Mouse (Mus musculus) regulatory T cell (primary cell): Measurements from ENCODE around the gene Svopl.

Source experiments
- in situ Hi-C: fragments of 300-600 bp; cut with MboI, MseI; formaldehyde crosslinking; loops from one replicate; pipeline ENCODE4 v1.15.1; 2025; ENCODE audit warnings: high pct_unique_total_duplicates

Svopl gene

DNA sequence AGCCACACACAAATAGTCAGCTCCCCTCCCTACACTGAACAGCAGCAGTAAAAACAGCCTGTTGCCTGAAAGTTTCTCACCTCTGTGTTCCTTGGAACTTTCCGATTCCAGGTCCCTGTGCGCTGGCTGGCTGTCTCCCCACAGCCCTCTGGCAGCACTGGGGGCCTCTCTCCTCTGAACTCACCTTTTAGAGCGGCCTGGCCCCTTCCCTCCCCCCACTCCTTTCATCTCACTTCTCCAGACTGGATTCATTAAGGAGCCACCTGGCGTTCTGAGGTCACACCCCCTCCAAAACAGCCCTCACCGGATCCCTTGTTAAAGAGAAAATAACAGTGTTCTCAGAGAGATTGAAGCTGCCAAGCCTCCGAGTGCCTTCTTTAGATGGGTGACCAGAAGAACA lies at the start of gene Svopl:
Svopl (minus strand) TSS at position 159 of the 400 bp plus-strand sequence.
- in situ Hi-C loops, result no loop called here

- in situ Hi-C loops, result no loop called here
Measured at GRCm38 (mm10) chr6:38094701-38095100, 47.9 kb upstream of the Svopl start.

- in situ Hi-C loops, result no loop called here
Measured at GRCm38 (mm10) chr6:38092539-38092938, 45.7 kb upstream of the Svopl start.

- in situ Hi-C loops, result no loop called here
Measured at GRCm38 (mm10) chr6:38087242-38088026, 40.6 kb upstream of the Svopl start.

DNA sequence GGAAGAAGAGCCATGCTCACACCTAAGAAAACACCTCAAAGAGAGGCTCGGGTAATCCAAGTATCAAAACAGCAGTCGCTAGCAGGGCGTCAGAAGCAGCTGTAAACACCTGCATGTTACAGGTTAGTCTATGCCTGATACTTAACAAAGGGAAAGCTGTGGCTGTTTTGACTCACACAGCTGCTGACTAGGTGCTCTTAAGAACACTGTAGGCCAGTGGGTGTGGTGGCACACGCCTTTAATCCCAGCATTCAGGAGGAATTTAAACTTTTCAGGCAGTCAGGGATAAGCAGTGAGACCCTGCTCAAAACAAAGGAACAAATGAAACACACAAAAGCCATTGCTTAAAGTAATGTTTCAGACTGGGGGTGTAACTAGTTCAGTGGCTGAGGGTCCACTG lies 36.4 kb upstream of the Svopl start:
- in situ Hi-C loops, result no loop called here

DNA sequence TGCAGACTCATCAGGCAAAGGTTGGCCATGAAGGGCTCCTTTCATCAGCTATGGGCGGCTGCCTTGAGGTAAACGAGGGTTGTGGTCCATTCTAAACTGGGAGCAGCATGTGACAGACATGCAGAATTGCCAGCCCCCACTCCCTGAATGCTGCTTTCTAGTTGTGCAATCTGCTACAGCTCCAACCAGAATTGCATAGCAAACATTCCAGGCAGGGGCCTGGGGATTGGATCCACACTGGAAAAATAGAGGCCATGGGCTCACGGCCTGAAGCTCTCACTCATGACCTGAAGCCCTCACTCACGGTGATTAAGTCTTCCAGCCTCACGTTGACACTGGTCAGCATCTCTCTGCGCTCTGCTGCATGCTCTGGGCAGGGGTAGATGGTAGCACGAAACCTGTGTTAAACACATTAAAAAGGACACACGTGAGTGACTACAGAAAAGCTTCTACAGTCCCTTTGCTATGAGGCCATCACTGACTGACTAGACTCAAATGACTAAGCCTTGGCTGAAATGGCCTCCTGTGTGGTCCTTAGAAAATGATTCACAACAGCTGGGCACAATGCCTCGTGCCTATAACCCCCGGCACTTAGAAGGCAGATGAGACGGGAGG lies 35.0 kb upstream of the Svopl start:
- in situ Hi-C loops, result no loop called here

DNA sequence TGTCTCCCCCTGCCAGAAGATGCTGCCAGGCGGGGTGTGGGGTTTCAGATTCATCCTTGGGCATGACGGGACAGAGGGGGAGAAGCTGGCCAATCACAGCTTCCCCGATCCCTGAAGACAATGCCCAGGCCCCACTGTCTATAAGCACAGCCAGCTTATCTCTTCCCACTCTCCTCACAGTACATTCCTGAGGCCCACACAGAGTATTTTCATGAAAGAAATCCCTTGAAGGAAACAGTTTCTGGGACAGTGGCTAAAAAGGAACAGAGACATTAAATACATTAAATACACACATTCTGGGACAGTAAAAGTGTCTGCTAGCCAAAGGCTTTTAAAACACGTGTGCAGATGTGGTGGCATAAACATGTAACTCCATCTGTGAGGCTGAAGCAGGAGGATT lies 33.6 kb upstream of the Svopl start:
- in situ Hi-C loops, result no loop called here

GRCm38 (mm10) chr6:38073592-38073991 lies 26.8 kb upstream of the Svopl start:
- in situ Hi-C loops, result no loop called here

- in situ Hi-C loops, result no loop called here
Measured at GRCm38 (mm10) chr6:38072137-38072796, 25.5 kb upstream of the Svopl start.

GRCm38 (mm10) chr6:38071256-38071655 lies 24.5 kb upstream of the Svopl start:
- in situ Hi-C loops, result no loop called here

DNA sequence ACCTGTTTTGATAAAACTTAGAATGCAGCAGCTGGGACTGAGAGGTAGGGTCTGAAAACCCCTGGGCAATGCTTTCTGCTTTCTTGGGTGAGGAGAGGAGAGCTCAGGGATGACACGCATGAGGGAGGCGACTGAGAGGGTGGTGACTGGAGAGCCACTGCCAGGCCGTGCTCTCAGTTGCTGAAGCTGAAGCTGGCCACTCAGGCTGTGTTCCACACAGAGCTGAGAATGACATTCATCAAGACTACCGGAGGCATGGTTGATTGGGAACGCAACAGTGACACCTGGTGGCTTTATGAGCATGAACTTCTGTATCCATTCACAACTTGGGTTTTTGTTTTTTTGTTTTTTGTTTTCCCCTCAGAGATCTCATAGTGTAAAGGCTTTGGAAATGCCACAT lies 19.4 kb upstream of the Svopl start:
- in situ Hi-C loops, result loop anchor here (10.0 kb wide), 1 partner anchor 711 kb away; no protein-coding TSS in a partner anchor

GRCm38 (mm10) chr6:38065501-38066122 lies 18.8 kb upstream of the Svopl start:
- in situ Hi-C loops, result loop anchor here (10.0 kb wide), 1 partner anchor 711 kb away; no protein-coding TSS in a partner anchor

DNA sequence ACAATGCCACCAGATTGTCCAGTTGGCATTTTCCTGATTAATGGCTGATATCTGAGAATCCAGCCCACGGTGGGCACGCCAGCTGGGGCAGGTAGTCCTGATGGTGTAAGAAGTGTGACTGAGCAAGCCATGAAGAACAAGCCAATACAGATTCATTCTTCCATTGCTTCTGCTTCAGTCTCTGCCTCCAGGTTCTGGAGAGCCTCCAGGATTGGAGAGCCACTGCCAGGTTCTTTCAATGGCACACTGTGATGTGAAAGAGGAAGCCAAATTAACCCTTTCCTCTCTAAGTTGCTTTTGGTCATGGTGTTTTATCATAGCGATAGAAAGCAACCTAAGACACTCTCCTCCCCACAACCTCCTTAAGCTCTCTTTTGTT lies 18.3 kb upstream of the Svopl start:
- in situ Hi-C loops, result loop anchor here (10.0 kb wide), 1 partner anchor 710 kb away; no protein-coding TSS in a partner anchor

DNA sequence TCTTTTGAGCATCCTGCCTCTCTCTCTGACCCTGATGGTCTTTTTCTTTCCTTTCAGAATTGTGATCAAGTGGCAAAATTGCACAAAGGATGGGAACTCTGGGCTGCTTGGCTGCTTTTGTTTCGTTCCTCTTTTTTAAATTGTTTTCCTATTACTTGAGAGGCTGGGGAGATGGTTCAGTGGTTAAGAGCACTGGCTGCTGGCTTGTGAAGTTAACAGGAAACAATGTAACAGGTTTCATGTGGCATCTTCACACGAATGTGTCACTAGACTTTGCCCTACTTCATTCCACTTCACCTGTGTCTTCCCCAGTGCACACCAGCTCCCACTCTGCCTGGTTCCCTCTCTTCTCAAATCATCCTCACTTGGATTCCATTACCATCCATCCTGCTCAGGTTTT lies 17.8 kb upstream of the Svopl start:
- in situ Hi-C loops, result loop anchor here (10.0 kb wide), 1 partner anchor 710 kb away; no protein-coding TSS in a partner anchor

DNA sequence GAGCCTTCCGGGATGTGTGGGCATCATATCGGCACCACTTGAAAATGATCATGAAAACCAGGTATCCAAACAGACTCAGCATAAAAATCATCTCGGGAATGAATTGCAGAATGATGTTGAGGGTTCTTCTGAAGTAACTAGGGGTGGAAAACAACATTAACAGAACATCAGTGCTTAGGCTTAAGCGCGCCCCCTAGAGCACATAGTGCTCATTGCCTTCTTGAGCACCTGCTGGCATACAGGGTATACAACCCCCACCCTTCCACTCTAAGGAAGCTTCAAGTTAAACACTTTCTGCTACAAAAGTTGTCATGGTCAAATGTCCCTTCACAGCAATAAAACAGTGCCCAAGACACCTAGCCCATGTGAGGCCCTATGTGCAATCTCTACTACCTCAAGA lies 12.0 kb upstream of the Svopl start:
- in situ Hi-C loops, result no loop called here

DNA sequence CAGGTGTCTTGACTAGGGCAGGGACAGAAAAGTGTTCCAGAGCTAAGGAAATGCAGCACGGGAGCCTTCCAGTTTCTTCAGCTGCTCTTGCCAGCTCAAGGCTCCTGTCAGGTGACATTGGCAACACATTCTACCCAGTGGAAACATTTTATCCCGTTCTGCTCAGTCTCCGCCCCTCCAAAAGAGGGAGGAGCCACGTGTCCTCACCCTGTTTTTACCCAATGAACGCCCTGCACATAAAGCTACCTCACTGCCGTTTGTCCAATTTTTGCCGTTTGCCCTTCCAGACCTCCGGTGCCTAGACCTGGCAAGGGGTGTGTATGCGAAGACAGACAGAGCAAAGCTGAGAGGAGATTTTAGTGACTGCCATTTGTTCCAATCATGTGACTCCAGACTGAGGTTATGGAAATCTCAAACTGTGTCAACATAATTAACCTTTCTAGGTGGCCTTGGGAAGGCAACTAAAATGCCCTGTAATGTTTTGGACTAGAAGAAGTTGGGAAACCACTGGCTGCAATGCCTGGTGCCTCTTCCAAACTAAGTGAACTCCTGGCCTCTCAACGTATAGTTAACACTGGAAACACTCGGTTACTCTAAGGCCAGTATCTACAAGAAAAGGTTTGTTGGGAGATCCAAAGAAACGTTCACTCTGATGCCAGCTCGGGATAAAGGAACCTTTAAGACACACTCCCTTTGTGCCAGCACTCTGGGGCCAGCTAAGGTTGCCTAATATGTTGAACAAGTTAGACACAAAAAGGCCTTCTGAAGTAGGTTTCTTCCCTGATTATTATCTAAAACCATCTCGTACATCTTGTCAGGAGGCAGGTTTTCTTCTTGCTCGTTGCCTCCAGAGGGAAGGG lies 8.9 kb upstream of the Svopl start:
- in situ Hi-C loops, result no loop called here

- in situ Hi-C loops, result no loop called here
Measured at GRCm38 (mm10) chr6:38049601-38050000, 2.8 kb upstream of the Svopl start.

DNA sequence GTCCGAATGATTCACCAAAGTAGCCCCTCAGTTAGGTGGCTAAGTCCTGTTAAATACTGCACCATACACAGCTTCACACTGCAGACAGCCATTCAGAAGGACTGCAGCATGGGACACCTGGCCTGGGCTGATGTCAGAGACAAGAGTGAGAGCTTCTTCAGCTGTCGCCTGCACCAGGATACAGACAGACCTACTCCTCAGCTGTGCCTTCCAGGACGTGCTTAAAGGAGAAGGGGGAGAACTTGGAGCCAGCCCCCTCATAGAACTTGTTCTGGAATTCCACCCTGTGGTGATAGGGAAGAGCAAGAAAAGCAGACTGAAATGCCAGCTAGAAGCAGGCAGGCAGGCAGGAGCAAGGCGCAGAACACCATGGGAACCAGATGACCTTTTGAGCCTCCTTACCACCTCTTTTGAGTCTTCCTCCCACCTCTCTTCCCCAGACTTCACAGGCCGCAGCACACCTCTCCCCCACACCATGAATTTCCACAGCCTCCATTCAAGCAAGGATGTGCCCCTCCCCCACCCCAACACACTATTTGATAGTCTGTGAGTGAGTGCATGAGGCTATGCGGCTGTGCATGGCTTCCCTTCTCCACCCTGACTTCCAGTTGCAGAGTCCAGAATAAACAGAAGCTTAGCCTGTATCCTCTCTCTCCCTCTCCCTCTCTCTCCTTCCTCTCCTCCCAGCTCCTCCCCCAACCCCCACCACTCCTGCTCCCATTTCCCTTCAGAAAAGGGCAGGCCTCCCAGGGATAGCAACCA lies 2.2 kb upstream of the Svopl start:
- in situ Hi-C loops, result no loop called here

DNA sequence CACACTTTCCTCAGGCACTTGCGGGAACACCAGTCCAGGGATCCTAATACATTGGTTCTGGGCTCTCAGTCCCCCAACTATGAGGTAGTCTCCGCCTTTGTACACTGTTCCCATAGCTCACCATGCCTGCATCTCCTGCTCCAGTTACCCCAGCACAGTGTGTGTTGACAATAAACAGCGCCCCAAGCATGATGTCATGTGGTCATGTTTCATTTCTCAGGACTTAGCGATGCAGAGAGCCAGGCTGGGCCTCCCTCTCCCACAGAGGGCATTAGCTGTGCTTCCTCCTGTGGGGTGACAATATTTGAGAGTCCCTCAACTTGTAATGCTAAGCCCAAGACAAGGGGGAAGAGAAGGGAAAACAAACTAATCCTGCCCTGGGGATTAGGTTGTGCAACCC lies 1.2 kb upstream of the Svopl start:
- in situ Hi-C loops, result no loop called here

- in situ Hi-C loops, result no loop called here
Measured at GRCm38 (mm10) chr6:38032801-38033566, 13.8 kb downstream of the Svopl start.
